Mouse (Mus musculus) left cerebral cortex, postnatal 10 days (tissue): ENCODE measurements at regions not wholly inside any gene's neighbourhood (a gene's known extent, or its start where the extent isn't known, plus 50 kb on each side); places are given as distances from the start of the nearest gene placed in this dataset.

Experiments used
- DNase-seq, 2 experiments: peaks; one replicate each; pipeline ENCODE4 v3.0.0; 2021 to 2022; ENCODE audit warnings: low spot score in 2 of 2, mixed read lengths in 1 of 2; ENCODE audit errors: extremely low spot score in 1 of 2
- intact Hi-C: fragments of 180-260 bp; cut with DNase I; formaldehyde crosslinking; loops from one replicate; pipeline ENCODE4 v1.15.1; 2025

GRCm38 (mm10) chr6:126481257-126481656, 54.0 kb downstream of the Kcna5 start:
- DNase-seq, result no peak
- intact Hi-C loops, result loop anchor here (5.0 kb wide), 1 partner anchor 864 kb away; no protein-coding TSS in a partner anchor

GRCm38 (mm10) chr6:126477506-126477905, 57.7 kb downstream of the Kcna5 start:
- intact Hi-C loops, result loop anchor here (10.0 kb wide), 1 partner anchor 1053 kb away; no protein-coding TSS in a partner anchor
- DNase-seq, result no peak

GRCm38 (mm10) chr6:126476758-126477157, 58.5 kb downstream of the Kcna5 start:
- intact Hi-C loops, result loop anchor here (10.0 kb wide), 1 partner anchor 1052 kb away; no protein-coding TSS in a partner anchor
- no peak for DNase-seq

- intact Hi-C loops, result loop anchor here (10.0 kb wide), 1 partner anchor 1051 kb away; no protein-coding TSS in a partner anchor
- DNase-seq, result no peak
Measured at GRCm38 (mm10) chr6:126475555-126475954, 59.7 kb downstream of the Kcna5 start.

- intact Hi-C loops, result no loop called here
- DNase-seq, result no peak
Measured at GRCm38 (mm10) chr6:126453751-126454150, 81.5 kb downstream of the Kcna5 start.

- intact Hi-C loops, result no loop called here
- DNase-seq, result no peak
Measured at GRCm38 (mm10) chr6:126445519-126445918, 89.7 kb downstream of the Kcna5 start.

- no peak for DNase-seq
- intact Hi-C loops, result no loop called here
Measured at GRCm38 (mm10) chr6:126440254-126440653, 95.0 kb downstream of the Kcna5 start.

GRCm38 (mm10) chr6:126437976-126438736, 97.1 kb downstream of the Kcna5 start:
- DNase-seq, result no peak
- intact Hi-C loops, result no loop called here

GRCm38 (mm10) chr6:126427208-126427607, 108.0 kb downstream of the Kcna5 start:
- intact Hi-C loops, result no loop called here
- DNase-seq, result no peak

GRCm38 (mm10) chr6:126405736-126406135, 129.5 kb downstream of the Kcna5 start:
- peak in 1 of 2 experiments; percentile 43 for DNase-seq
- intact Hi-C loops, result loop anchor here (5.0 to 10.0 kb wide), 2 partner anchors 541 to 783 kb away; no protein-coding TSS in a partner anchor

GRCm38 (mm10) chr6:126404331-126405070, 130.7 kb downstream of the Kcna5 start:
- no peak for DNase-seq
- intact Hi-C loops, result loop anchor here (5.0 to 10.0 kb wide), 2 partner anchors 540 to 782 kb away; no protein-coding TSS in a partner anchor

- DNase-seq, result no peak
- intact Hi-C loops, result no loop called here
Measured at GRCm38 (mm10) chr6:126399595-126399994, 135.6 kb downstream of the Kcna5 start.

GRCm38 (mm10) chr6:126398641-126399040, 136.6 kb downstream of the Kcna5 start:
- intact Hi-C loops, result no loop called here
- no peak for DNase-seq

GRCm38 (mm10) chr6:126395015-126395414, 140.2 kb downstream of the Kcna5 start:
- no peak for DNase-seq
- intact Hi-C loops, result no loop called here

- no peak for DNase-seq
- intact Hi-C loops, result no loop called here
Measured at GRCm38 (mm10) chr6:126394111-126394809, 141.0 kb downstream of the Kcna5 start.

GRCm38 (mm10) chr6:126384210-126385012, 150.8 kb downstream of the Kcna5 start:
- intact Hi-C loops, result no loop called here
- no peak for DNase-seq

- DNase-seq, result no peak
- intact Hi-C loops, result loop anchor here (10.0 kb wide), 1 partner anchor 752 kb away; no protein-coding TSS in a partner anchor
Measured at GRCm38 (mm10) chr6:126377216-126377615, 158.0 kb downstream of the Kcna5 start.

GRCm38 (mm10) chr6:126374970-126375620, 160.1 kb downstream of the Kcna5 start:
- no peak for DNase-seq
- intact Hi-C loops, result loop anchor here (10.0 kb wide), 1 partner anchor 750 kb away; no protein-coding TSS in a partner anchor
